Mouse (Mus musculus) lung, postnatal 0 days (tissue): ENCODE measurements around the gene Rnf157.

Experiments
- CTCF ChIP-seq: IDR thresholded peaks from 2 replicates; pipeline ENCODE4 v1.5.1; 2016; ENCODE audit warnings: antibody characterized with exemption, mild to moderate bottlenecking
- EP300 ChIP-seq: IDR thresholded peaks from 2 replicates; pipeline ENCODE4 v1.6.1; 2016; ENCODE audit warnings: antibody characterized with exemption, mild to moderate bottlenecking, control low read depth

DNA sequence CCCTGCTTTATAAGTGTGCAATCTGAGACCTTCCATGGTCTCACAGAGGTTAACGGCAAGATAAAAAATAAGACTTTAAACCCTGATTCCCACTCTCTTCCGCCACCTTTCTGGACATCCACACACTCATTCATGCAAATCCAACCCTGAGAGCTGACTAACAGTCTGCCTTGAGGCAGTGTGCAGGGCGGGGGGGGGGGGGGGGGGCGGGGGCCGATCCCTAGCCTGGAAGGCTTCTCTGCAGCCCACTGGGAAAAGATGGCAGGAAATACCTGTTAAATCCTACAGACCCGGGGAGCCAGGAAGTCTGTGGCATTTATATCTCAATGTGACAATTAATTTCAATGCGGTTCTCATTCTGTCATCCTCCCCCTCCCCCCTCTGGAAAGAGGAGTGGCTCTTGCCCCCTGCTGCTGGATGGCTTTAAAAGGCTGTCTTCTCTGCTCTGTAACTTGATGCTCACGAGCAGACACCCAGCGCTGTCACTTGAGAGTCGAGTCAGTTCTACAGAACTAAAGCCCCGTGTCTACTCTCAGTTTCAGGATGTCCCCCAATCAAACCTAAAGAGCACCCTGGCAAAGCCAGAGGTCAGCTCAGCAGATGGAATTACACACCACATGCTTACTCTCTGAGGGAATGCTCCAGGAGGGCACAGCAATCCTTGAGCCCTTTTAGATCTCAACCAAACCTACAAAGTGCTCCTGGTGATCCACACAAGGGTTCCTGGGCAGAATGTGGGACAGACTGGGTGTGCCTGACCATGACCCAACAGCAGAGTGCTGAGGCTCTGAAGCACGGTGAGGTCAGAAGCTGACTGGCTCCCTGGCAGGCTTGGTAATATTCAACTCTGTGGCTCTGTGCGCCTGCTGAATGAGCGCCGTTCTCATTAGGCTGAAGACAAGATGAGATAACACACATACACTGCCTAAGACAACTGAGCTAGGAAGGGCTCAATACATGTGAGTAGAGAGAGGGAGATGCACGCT is 25.5 kb downstream of the Rnf157 start:
- TF ChIP-seq EP300: no peak
- TF ChIP-seq CTCF: 0 out of 2 replicates have a peak, but pooled peaks have one; percentile 19
